Mouse (Mus musculus) retina, postnatal 7 days (tissue): Measurements from ENCODE around the gene Kcna7.

Experiments
- DNase-seq: peaks from one replicate; pipeline ENCODE4 v3.0.0-alpha.2; 2012; ENCODE audit warnings: low read depth, low spot score

Kcna7 gene

GRCm38 (mm10) chr7:45420615-45420919, 15.1 kb downstream of the Kcna7 start, which contains the start of gene Lhb:
Gene Lhb (plus strand): TSS chr7:45420820.
- no peak for DNase-seq

- no peak for DNase-seq
Observed at GRCm38 (mm10) chr7:45421194-45421593, 15.7 kb downstream of the Kcna7 start.

GRCm38 (mm10) chr7:45426556-45426955, 21.1 kb downstream of the Kcna7 start:
- DNase-seq, result no peak

- no peak for DNase-seq
Observed at GRCm38 (mm10) chr7:45433835-45434202, 28.4 kb downstream of the Kcna7 start.

GRCm38 (mm10) chr7:45434203-45435015, 29.0 kb downstream of the Kcna7 start, which contains the start of gene Gys1:
Gene Gys1 (plus strand): TSS chr7:45434844.
- peak; percentile 99 for DNase-seq

- no peak for DNase-seq
Observed at GRCm38 (mm10) chr7:45435038-45435437, 29.6 kb downstream of the Kcna7 start.

GRCm38 (mm10) chr7:45436444-45436843, 31.0 kb downstream of the Kcna7 start:
- no peak for DNase-seq

GRCm38 (mm10) chr7:45437046-45437445, 31.6 kb downstream of the Kcna7 start:
- DNase-seq, result no peak

GRCm38 (mm10) chr7:45437521-45438276, 32.2 kb downstream of the Kcna7 start, which contains the start of gene Ruvbl2:
Gene Ruvbl2 (minus strand): TSS chr7:45438096.
- no peak for DNase-seq

GRCm38 (mm10) chr7:45443526-45444420, 38.3 kb downstream of the Kcna7 start:
- no peak for DNase-seq

GRCm38 (mm10) chr7:45446589-45446988, 41.1 kb downstream of the Kcna7 start:
- no peak for DNase-seq

- DNase-seq, result no peak
Observed at GRCm38 (mm10) chr7:45447325-45447990, 42.0 kb downstream of the Kcna7 start.

- DNase-seq, result no peak
Observed at GRCm38 (mm10) chr7:45449974-45450373, 44.5 kb downstream of the Kcna7 start.

GRCm38 (mm10) chr7:45451344-45451982, 46.0 kb downstream of the Kcna7 start:
- DNase-seq, result peak; percentile 74

- DNase-seq, result no peak
Observed at GRCm38 (mm10) chr7:45454971-45455370, 49.5 kb downstream of the Kcna7 start.

GRCm38 (mm10) chr7:45455932-45456696, 50.7 kb downstream of the Kcna7 start:
- DNase-seq, result no peak

- no peak for DNase-seq
Observed at GRCm38 (mm10) chr7:45456721-45457203, 51.3 kb downstream of the Kcna7 start.

- DNase-seq, result no peak
Observed at GRCm38 (mm10) chr7:45457204-45458060, 52.0 kb downstream of the Kcna7 start.
